Comparison of ENCODE assay signal across 8 mouse cellular contexts in genomic region chr2:128396008-128396346, GRCm38 (mm10).
DNase-seq lines count a peak whose midpoint lies in the region; ATAC-seq lines count a peak whose summit lies in the region.

No protein-coding gene starts in this region.

- H3K27ac ChIP-seq in intestine, embryonic 15.5 days: no peak overlapping the region
- H3K27ac ChIP-seq in midbrain, embryonic 10.5 days (replicated peaks): no peak overlapping the region

- peak; percentile 91 to 98 for DNase-seq in adrenal gland, adult (ENCODE audit: inconsistent age in 2 of 2, low spot score in 1 of 2)
- peak; percentile 94 for DNase-seq in embryo, embryonic 10.5 days (ENCODE audit: low spot score)
- peak; percentile 86 for DNase-seq in gastrocnemius, postnatal 25 days
- peak; percentile 92 to 96 for DNase-seq in left cerebral cortex, postnatal 14 days (ENCODE audit: low spot score in 2 of 2)
- DNase-seq in midbrain, embryonic 10.5 days (ENCODE audit: low spot score): peak; percentile 87
- DNase-seq in right cerebral cortex, postnatal 36 days (ENCODE audit: low spot score in 2 of 2): peak; percentile 80 to 84
- DNase-seq in yolk sac, embryonic 10.5 days (ENCODE audit: low spot score): peak; percentile 76

- H3K4me2 ChIP-seq in intestine, embryonic 15.5 days (replicated peaks): no peak overlapping the region

- H3K4me3 ChIP-seq in intestine, embryonic 15.5 days (replicated peaks): no peak overlapping the region
- H3K4me3 ChIP-seq in midbrain, embryonic 10.5 days: no peak overlapping the region

- H3K9ac ChIP-seq in intestine, embryonic 15.5 days: no peak overlapping the region

- 2% methylated on average over 9 of the region's 9 CpGs for WGBS in intestine, embryonic 15.5 days
- 7% methylated on average over 9 of the region's 9 CpGs for WGBS in midbrain, embryonic 10.5 days

- H3K4me1 ChIP-seq in intestine, embryonic 15.5 days (replicated peaks): no peaks in the 10 kb centered on the region; the same call in 1 of the 2 replicates
- H3K4me1 ChIP-seq in midbrain, embryonic 10.5 days: peaks cover 44% of the 10 kb centered on the region

- no peaks in the 10 kb centered on the region for H3K9me3 ChIP-seq in intestine, embryonic 15.5 days
- no peaks in the 10 kb centered on the region for H3K9me3 ChIP-seq in midbrain, embryonic 10.5 days (replicated peaks)

- H3K27me3 ChIP-seq in intestine, embryonic 15.5 days (replicated peaks): no peaks in the 10 kb centered on the region
- H3K27me3 ChIP-seq in midbrain, embryonic 10.5 days (ENCODE audit: low read depth, poor library complexity, severe bottlenecking): peaks cover 23% of the 10 kb centered on the region

- H3K36me3 ChIP-seq in intestine, embryonic 15.5 days: no peaks in the 10 kb centered on the region
- no peaks in the 10 kb centered on the region for H3K36me3 ChIP-seq in midbrain, embryonic 10.5 days

- peak; percentile 90 for ATAC-seq in intestine, embryonic 15.5 days

- intact Hi-C loops in left cerebral cortex, postnatal 14 days (cut with DNase I): loop anchor here (1.0 to 5.0 kb wide), 3 partner anchors 176 to 507 kb away; no protein-coding TSS in a partner anchor
